Mouse (Mus musculus) hindbrain, embryonic 13.5 days (tissue): ENCODE measurements at regions not wholly inside any gene's neighbourhood (a gene's known extent, or its start where the extent isn't known, plus 50 kb on each side); places are given as distances from the start of the nearest gene placed in this dataset.

Experiments
- ATAC-seq: fragments of 200-750 bp; cut with Nextera tagmentation; 2 replicates; pipeline ENCODE4 v1.8.0; 2017; ENCODE audit warnings: moderate TSS enrichment; ENCODE audit not compliant: low FRiP score
- H3K27ac ChIP-seq: fragments of 300-500 bp; sonication (generic); 2 replicates; pipeline ENCODE4 v1.5.1; 2015; ENCODE audit warnings: inconsistent platforms, mild to moderate bottlenecking, moderate library complexity
- H3K27me3 ChIP-seq: fragments of 300-500 bp; sonication (generic); 2 replicates; pipeline ENCODE4 v1.6.1; 2015; ENCODE audit warnings: mild to moderate bottlenecking, inconsistent platforms
- H3K36me3 ChIP-seq: fragments of 300-500 bp; sonication (generic); 2 replicates; pipeline ENCODE4 v1.6.1; 2015; ENCODE audit warnings: mild to moderate bottlenecking, inconsistent platforms
- H3K4me1 ChIP-seq: fragments of 300-500 bp; sonication (generic); replicated peaks from 2 replicates; pipeline ENCODE4 v1.6.1; 2015; ENCODE audit warnings: inconsistent platforms
- H3K4me2 ChIP-seq: fragments of 300-500 bp; sonication (generic); 2 replicates; pipeline ENCODE4 v1.6.1; 2015; ENCODE audit warnings: inconsistent platforms, mild to moderate bottlenecking, moderate library complexity
- H3K4me3 ChIP-seq: fragments of 300-500 bp; sonication (generic); 2 replicates; pipeline ENCODE4 v1.5.1; 2015; ENCODE audit warnings: mild to moderate bottlenecking, inconsistent platforms
- H3K9ac ChIP-seq: fragments of 300-500 bp; sonication (generic); 2 replicates; pipeline ENCODE4 v1.6.1; 2015; ENCODE audit warnings: mild to moderate bottlenecking, inconsistent platforms
- H3K9me3 ChIP-seq: fragments of 300-500 bp; sonication (generic); 2 replicates; pipeline ENCODE4 v1.6.1; 2016; ENCODE audit warnings: inconsistent platforms
- WGBS: fragments of 180-500 bp; shearing (Covaris S2); methylation state at CpG from one replicate; pipeline ENCODE4 v1.1.7; 2015; 5-methylcytosine and 5-hydroxymethylcytosine counted together

- H3K9ac ChIP-seq, result no peak overlapping the region
- peak overlapping the region; percentile 26; the same call in 1 of the 2 replicates for H3K27ac ChIP-seq
- 54% methylated on average over 3 of the region's 3 CpGs for WGBS
- no peak overlapping the region for H3K4me2 ChIP-seq
- no peak for ATAC-seq
- no peaks in the 10 kb centered on the region for H3K9me3 ChIP-seq
- no peak overlapping the region for H3K4me3 ChIP-seq
- H3K27me3 ChIP-seq, result no peaks in the 10 kb centered on the region
- H3K4me1 ChIP-seq, result peaks cover 15% of the 10 kb centered on the region
- H3K36me3 ChIP-seq, result no peaks in the 10 kb centered on the region
Observed at GRCm38 (mm10) chr12:12528478-12528981, 266.6 kb downstream of the Fam49a start.

DNA sequence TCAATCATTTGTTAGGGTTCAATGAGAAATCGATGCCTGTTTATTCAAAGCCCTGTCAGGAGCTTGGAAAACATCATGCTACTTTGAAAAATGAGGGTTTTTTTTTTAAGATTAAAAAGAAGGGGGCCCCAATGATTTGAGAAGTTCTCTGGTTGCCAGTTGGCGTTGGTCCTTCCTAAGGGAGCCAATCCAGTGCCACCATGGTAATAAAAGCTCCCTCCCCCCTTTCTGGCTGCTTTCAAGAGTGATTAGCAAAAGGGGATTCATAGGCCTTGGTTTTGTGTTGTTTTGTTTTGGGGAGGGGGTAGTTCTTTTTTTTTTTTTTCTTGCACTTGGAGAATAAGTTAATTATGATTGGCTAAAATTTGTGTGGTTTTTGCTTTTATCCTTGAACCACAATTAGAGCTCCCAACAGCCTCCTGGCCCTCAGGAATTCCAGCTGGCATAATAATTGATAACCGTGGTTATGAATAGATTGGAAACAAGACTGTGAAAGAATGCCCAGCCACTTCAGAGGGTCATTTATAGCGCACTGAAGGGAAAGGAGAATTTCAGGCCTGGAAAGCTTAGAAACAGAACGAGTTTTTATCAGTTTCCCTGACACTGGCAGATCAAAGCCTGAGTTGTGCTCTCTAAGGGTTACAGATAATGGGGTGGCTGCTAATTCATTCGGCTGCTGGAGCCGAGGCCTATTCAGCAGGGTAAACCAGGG, 266.0 kb downstream of the Fam49a start:
- H3K4me2 ChIP-seq, result no peak overlapping the region
- no peaks in the 10 kb centered on the region for H3K36me3 ChIP-seq
- H3K27me3 ChIP-seq, result no peaks in the 10 kb centered on the region
- WGBS, result 23% methylated on average over 7 of the region's 7 CpGs
- no peaks in the 10 kb centered on the region for H3K9me3 ChIP-seq
- H3K9ac ChIP-seq, result no peak overlapping the region
- H3K27ac ChIP-seq, result peak overlapping the region; percentile 26; the same call in 1 of the 2 replicates
- peaks cover 15% of the 10 kb centered on the region for H3K4me1 ChIP-seq
- ATAC-seq, result 0 out of 2 replicates have a peak, but pooled peaks have one; percentile 49
- H3K4me3 ChIP-seq, result no peak overlapping the region

DNA sequence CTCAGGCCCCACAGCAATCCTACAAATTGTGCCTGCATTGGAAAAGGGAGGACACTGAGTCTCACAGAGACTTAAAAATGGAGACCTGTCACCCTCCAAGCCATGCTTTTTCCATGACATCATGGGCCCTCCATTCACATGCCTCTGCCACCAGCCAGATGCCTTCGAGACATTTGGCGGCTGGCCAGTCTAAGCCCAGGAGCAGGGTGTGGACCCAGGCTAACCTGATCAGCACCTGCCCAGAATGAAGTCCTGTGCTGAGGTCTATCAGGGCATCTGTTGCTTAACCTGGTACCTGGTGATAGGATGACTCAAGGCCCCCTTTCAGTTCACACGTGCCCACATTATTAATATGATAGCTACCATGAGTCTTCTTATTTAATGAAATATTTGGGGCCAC, 265.4 kb downstream of the Fam49a start:
- ATAC-seq, result peak; percentile 43; the same call in 1 of the 2 replicates
- Histone ChIP-seq H3K4me2 (no peak overlapping the region), H3K27me3 (no peaks in the 10 kb centered on the region), H3K9me3 (no peaks in the 10 kb centered on the region), H3K4me3 (no peak overlapping the region), H3K27ac (no peak overlapping the region), H3K36me3 (no peaks in the 10 kb centered on the region), H3K4me1 (peaks cover 15% of the 10 kb centered on the region), H3K9ac (no peak overlapping the region)
- 78% methylated on average over 3 of the region's 3 CpGs for WGBS

GRCm38 (mm10) chr12:12520311-12520852, 258.4 kb downstream of the Fam49a start:
- H3K4me3 ChIP-seq, result no peak overlapping the region
- H3K27me3 ChIP-seq, result no peaks in the 10 kb centered on the region
- 93% methylated on average over 8 of the region's 8 CpGs for WGBS
- no peak for ATAC-seq
- no peak overlapping the region for H3K4me2 ChIP-seq
- H3K9ac ChIP-seq, result no peak overlapping the region
- H3K9me3 ChIP-seq, result no peaks in the 10 kb centered on the region
- H3K4me1 ChIP-seq, result no peaks in the 10 kb centered on the region
- no peaks in the 10 kb centered on the region for H3K36me3 ChIP-seq
- H3K27ac ChIP-seq, result no peak overlapping the region

DNA sequence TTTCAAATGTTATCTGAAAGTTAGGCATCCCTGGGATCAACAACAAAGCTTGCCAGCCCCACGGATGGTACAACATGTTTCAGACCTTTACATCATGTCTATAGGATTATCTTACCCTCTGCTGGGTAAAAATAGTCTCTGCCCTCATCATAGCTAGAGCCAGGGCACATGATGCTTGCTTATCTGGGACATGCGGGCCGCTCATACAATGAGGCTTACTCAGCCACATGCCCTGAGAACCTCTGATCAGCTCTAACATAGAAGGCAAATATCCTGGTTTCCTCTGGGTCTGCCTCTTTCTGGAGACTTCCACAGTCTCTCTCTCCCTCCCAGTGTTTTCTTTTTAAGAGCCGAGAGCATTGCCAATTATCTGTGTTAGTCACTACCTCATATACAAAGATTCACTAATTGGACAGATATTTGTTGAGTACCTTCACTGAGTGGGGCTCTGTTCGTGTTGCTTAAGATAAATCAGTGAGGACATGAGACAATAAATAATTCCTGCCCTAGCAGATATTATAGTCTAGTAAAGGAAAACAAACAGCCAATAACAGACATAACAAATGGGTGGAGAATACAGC, 256.6 kb downstream of the Fam49a start:
- 74% methylated on average over 5 of the region's 5 CpGs for WGBS
- no peaks in the 10 kb centered on the region for H3K27me3 ChIP-seq

DNA sequence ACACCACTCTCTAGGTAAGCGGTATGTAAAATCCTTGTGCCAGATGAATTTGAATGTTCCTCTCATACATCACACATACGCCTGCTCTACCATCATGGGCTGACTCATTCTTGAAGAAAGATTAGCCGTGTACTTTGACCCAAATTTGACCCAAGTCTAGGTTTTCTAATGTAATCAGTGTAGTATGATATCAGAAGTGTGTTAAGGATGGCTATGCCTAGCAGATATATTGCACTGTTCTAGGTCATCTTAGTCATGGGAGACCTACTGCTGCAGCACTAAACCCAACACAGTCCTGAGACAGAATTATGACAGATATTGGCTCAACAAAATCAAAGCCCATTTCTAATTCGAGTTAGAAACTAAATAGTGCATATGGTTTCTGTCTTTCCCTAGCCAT, 255.1 kb downstream of the Fam49a start:
- ATAC-seq, result no peak

More for the DNA sequence above, 256.6 kb downstream of the Fam49a start:
- ATAC-seq, result no peak
- H3K4me1 ChIP-seq, result no peaks in the 10 kb centered on the region
- no peaks in the 10 kb centered on the region for H3K36me3 ChIP-seq
- no peak overlapping the region for H3K27ac ChIP-seq
- H3K9ac ChIP-seq, result no peak overlapping the region
- H3K4me2 ChIP-seq, result no peak overlapping the region
- no peak overlapping the region for H3K4me3 ChIP-seq
- H3K9me3 ChIP-seq, result no peaks in the 10 kb centered on the region

GRCm38 (mm10) chr12:12510764-12511163, 248.8 kb downstream of the Fam49a start:
- Histone ChIP-seq H3K27me3 (no peaks in the 10 kb centered on the region), H3K4me1 (no peaks in the 10 kb centered on the region), H3K4me3 (no peak overlapping the region), H3K4me2 (no peak overlapping the region), H3K36me3 (no peaks in the 10 kb centered on the region), H3K9me3 (no peaks in the 10 kb centered on the region), H3K9ac (no peak overlapping the region), H3K27ac (no peak overlapping the region)
- no peak for ATAC-seq

More for the DNA sequence above, 255.1 kb downstream of the Fam49a start:
- Histone ChIP-seq H3K9me3 (no peaks in the 10 kb centered on the region), H3K27ac (no peak overlapping the region), H3K9ac (no peak overlapping the region), H3K4me1 (no peaks in the 10 kb centered on the region), H3K27me3 (no peaks in the 10 kb centered on the region), H3K4me3 (no peak overlapping the region), H3K4me2 (no peak overlapping the region), H3K36me3 (no peaks in the 10 kb centered on the region)
- WGBS, result 89% methylated on average over 4 of the region's 4 CpGs

GRCm38 (mm10) chr12:12509164-12509937, 247.4 kb downstream of the Fam49a start:
- WGBS, result 55% methylated on average over 9 of the region's 9 CpGs
- H3K9ac ChIP-seq, result no peak overlapping the region
- no peaks in the 10 kb centered on the region for H3K4me1 ChIP-seq
- no peak overlapping the region for H3K4me3 ChIP-seq
- ATAC-seq, result no peak
- H3K27me3 ChIP-seq, result no peaks in the 10 kb centered on the region
- H3K4me2 ChIP-seq, result no peak overlapping the region
- no peaks in the 10 kb centered on the region for H3K9me3 ChIP-seq
- H3K36me3 ChIP-seq, result no peaks in the 10 kb centered on the region
- H3K27ac ChIP-seq, result no peak overlapping the region

GRCm38 (mm10) chr12:12508487-12509125, 246.7 kb downstream of the Fam49a start:
- H3K9ac ChIP-seq, result no peak overlapping the region
- H3K4me2 ChIP-seq, result no peak overlapping the region
- 52% methylated on average over 9 of the region's 9 CpGs for WGBS
- H3K4me1 ChIP-seq, result no peaks in the 10 kb centered on the region
- no peak overlapping the region for H3K4me3 ChIP-seq
- no peaks in the 10 kb centered on the region for H3K36me3 ChIP-seq
- ATAC-seq, result no peak
- H3K27me3 ChIP-seq, result no peaks in the 10 kb centered on the region
- no peak overlapping the region for H3K27ac ChIP-seq
- no peaks in the 10 kb centered on the region for H3K9me3 ChIP-seq

- Histone ChIP-seq H3K4me3 (no peak overlapping the region), H3K4me2 (no peak overlapping the region), H3K27me3 (no peaks in the 10 kb centered on the region), H3K4me1 (no peaks in the 10 kb centered on the region), H3K36me3 (no peaks in the 10 kb centered on the region), H3K9ac (no peak overlapping the region), H3K9me3 (no peaks in the 10 kb centered on the region), H3K27ac (no peak overlapping the region)
- no peak for ATAC-seq
- WGBS, result 80% methylated on average over 3 of the region's 3 CpGs
Observed at GRCm38 (mm10) chr12:12506671-12507070, 244.7 kb downstream of the Fam49a start.

- H3K4me3 ChIP-seq, result no peak overlapping the region
- no peak for ATAC-seq
Observed at GRCm38 (mm10) chr12:12505590-12505989, 243.7 kb downstream of the Fam49a start.

DNA sequence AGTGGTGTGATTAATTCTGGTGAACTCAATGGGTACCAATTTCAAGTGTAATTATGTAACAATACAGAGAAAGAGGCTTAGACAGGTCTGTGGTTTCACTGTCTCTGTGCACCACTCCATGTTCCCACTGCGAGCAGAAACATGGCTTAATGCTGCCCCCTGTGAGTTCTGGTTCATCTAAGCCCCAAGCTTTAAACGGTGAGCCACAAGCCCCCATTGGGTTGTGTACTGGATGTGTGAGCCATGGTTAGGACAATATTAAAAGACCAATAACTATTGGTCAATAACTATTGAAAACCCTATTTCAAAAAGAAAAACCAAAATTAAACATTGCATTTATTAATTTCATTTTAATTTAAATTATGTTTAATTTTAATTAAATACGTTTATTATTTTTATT, 238.0 kb downstream of the Fam49a start:
- no peaks in the 10 kb centered on the region for H3K36me3 ChIP-seq
- H3K27ac ChIP-seq, result no peak overlapping the region
- H3K4me1 ChIP-seq, result no peaks in the 10 kb centered on the region
- no peak for ATAC-seq
- H3K9me3 ChIP-seq, result no peaks in the 10 kb centered on the region
- H3K27me3 ChIP-seq, result no peaks in the 10 kb centered on the region
- H3K4me2 ChIP-seq, result no peak overlapping the region
- H3K4me3 ChIP-seq, result no peak overlapping the region
- 78% methylated on average over 3 of the region's 3 CpGs for WGBS
- no peak overlapping the region for H3K9ac ChIP-seq

More at GRCm38 (mm10) chr12:12505590-12505989, 243.7 kb downstream of the Fam49a start:
- Histone ChIP-seq H3K4me2 (no peak overlapping the region), H3K9ac (no peak overlapping the region), H3K4me1 (no peaks in the 10 kb centered on the region), H3K27me3 (no peaks in the 10 kb centered on the region), H3K27ac (no peak overlapping the region), H3K9me3 (no peaks in the 10 kb centered on the region), H3K36me3 (no peaks in the 10 kb centered on the region)
- WGBS, result 83% methylated on average over 4 of the region's 4 CpGs
